Mouse (Mus musculus): ENCODE data around the gene Apol9b.

Apol9b gene

DNA sequence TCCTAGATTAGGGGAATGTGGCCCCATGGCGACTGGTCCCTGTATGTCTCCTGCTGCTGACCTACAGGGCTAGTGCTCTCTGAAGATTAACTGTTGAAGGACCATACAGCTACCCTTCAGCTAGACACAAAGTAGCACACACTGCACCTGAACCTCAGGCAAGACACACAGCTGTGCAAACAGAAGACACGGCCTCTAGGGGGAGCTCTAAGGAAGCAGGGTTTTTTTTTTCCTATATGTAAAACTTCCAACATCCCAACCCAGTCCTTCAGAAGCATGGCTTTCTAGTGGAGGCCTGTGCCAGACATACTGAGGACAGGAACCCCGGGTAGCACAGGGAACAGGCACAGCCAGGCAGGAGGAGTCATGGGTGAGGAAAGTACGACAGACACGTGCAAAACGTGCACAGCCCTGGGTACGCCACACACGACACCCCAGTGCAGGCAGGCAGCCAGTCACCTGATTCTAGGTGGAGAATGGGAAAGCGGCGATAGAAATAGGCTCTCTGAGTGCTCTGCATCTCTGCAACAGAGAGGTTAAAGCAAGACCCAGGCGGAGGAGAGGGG, 53.7 kb downstream of the Apol9b start:
- DNase-seq: peak; percentile 58

DNA sequence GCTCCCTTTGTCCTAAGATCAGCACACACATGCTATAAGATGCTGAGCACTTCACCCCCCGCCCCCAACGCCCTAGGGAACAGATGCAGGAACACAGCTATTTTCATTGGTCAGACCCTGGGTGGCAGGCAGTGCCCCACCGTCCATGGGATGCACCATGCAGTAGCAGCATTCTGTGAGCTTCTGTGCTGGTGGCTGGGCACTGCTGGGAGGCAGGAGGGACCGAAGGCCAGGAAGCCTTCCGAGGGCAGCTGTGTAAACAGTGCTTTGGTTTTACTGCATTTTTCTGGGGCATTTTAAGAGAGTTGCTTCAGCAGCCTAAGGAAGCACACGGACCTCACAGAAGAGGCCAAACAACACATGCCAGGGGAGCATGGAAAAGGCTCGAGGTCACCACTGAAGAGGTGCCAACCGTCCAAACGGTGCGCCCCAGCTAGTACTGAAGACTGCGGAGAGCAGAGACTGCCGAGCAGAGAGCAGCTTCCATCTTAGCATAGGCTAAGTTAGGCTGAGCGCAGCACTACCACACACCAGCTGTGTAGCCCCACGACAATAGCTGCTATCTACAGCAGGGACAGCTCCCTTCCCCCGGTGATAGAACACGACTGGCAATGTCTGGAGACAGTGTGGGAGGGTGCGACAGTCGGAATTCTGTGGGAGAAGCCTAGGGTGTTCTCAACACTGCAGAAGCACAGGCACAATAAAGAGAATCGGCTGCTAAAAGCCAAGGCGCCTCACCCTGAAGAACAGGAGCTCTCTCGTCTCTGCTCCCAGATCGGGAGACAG, 55.4 kb downstream of the Apol9b start:
- DNase-seq: no peak

DNA sequence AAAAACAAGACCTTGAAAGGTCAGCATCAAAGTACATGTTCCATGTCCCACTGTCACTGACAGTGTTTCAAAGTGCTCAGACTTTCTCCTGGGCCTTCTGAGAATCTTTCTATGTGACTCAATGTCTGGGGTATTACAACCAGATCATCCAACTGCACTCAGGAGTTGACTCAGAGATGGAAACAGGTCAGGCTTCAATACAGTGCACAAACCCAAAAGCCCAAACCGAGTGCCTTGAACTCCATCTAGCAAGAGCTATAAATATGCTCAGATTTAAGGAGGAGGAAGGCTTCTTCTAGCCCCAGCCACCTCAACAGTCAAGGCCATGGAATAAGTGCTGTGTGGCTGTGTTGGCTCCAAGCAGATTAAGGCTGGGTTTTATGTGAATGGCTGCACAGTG, 57.0 kb downstream of the Apol9b start:
- no peak for DNase-seq

Measured in kidney, adult 9 months (tissue).